Mouse (Mus musculus) heart, embryonic 13.5 days (tissue): ENCODE results near the gene Stub1. TPM values are rescaled to one million over a fixed set of nuclear protein-coding genes. Genes with fewer than 3 reads are reported as not detected.

Experiments
- ATAC-seq: fragments of 200-750 bp; cut with Nextera tagmentation; 2 replicates; pipeline ENCODE4 v1.8.0; 2017; ENCODE audit warnings: moderate TSS enrichment; ENCODE audit not compliant: insufficient number of reproducible peaks, low FRiP score, low TSS enrichment; ENCODE audit errors: extremely low read depth
- H3K27ac ChIP-seq: fragments of 300-500 bp; sonication (generic); replicated peaks from 2 replicates; pipeline ENCODE4 v1.5.1; 2015; ENCODE audit warnings: moderate library complexity, mild to moderate bottlenecking, inconsistent platforms
- H3K27me3 ChIP-seq: fragments of 300-500 bp; sonication (generic); replicated peaks from 2 replicates; pipeline ENCODE4 v1.6.1; 2015; ENCODE audit warnings: mild to moderate bottlenecking, inconsistent platforms
- H3K36me3 ChIP-seq: fragments of 300-500 bp; sonication (generic); 2 replicates; pipeline ENCODE4 v1.6.1; 2015; ENCODE audit warnings: mild to moderate bottlenecking, inconsistent platforms
- H3K4me1 ChIP-seq: fragments of 300-500 bp; sonication (generic); 2 replicates; pipeline ENCODE4 v1.6.1; 2015; ENCODE audit warnings: inconsistent platforms
- H3K4me2 ChIP-seq: fragments of 300-500 bp; sonication (generic); 2 replicates; pipeline ENCODE4 v1.6.1; 2015; ENCODE audit warnings: inconsistent platforms, mild to moderate bottlenecking, moderate library complexity
- H3K4me3 ChIP-seq: fragments of 300-500 bp; sonication (generic); 2 replicates; pipeline ENCODE4 v1.5.1; 2015; ENCODE audit warnings: moderate library complexity, mild to moderate bottlenecking, inconsistent platforms
- H3K9ac ChIP-seq: fragments of 300-500 bp; sonication (generic); 2 replicates; pipeline ENCODE4 v1.6.1; 2015; ENCODE audit warnings: inconsistent platforms, mild to moderate bottlenecking, moderate library complexity
- H3K9me3 ChIP-seq: fragments of 300-500 bp; sonication (generic); 2 replicates; pipeline ENCODE4 v1.6.1; 2016; ENCODE audit warnings: inconsistent platforms
- WGBS: fragments of 180-500 bp; shearing (Covaris S2); methylation state at CpG from one replicate; pipeline ENCODE4 v1.1.7; 2015; ENCODE audit warnings: mixed read lengths; 5-methylcytosine and 5-hydroxymethylcytosine counted together
- polyA plus RNA-seq: library from polyadenylated mRNA; unstranded; fragments of >200 nt; fragmentation: Nextera tagmentation; extraction: Ambion mirVana; gene quantifications from 2 replicates; pipeline ENCODE4 v1.2.1, GENCODE M21; 2015

The Stub1 gene
- polyA plus RNA-seq, 1 experiment from 2014 or later: 287 TPM

DNA sequence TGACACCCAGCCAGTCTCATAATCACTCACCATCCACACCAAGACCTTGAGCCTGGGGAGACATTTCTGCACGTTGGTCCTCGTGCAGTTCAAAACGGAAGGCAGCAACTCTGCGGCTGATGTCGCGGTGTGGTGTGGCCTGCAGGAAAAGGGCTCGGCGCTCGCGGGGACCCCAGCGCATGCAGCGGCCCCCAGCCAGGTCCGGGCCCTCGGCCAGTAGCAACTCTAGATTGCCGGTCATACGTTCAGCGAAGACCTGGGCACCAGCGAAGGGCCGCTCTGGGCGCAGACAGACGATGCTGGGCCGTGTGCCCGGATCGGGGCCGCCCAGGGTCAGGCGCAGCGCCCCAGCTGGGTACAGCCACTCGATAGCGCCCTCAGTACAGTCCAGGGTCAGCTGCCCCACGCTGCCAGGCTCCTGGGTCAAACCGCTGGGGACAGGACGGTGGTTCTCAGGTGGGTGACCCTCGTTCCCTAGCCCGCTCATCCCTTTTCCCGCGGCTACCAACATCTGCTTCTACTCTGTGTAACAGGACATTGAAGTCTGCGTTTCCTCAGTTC is 36.9 kb downstream of the Stub1 start:
- ATAC-seq: no peak
- H3K9me3 ChIP-seq: no peaks in the 10 kb centered on the region
- H3K4me2 ChIP-seq: peak overlapping the region; percentile 97
- no peaks in the 10 kb centered on the region; the same call in 1 of the 2 replicates for H3K27me3 ChIP-seq
- peak overlapping the region; percentile 77 for H3K4me3 ChIP-seq
- no peak overlapping the region for H3K27ac ChIP-seq
- peak overlapping the region; percentile 85 for H3K9ac ChIP-seq
- no peaks in the 10 kb centered on the region for H3K36me3 ChIP-seq
- 3% methylated on average over 37 of the region's 37 CpGs for WGBS
- peaks cover 44% of the 10 kb centered on the region for H3K4me1 ChIP-seq

DNA sequence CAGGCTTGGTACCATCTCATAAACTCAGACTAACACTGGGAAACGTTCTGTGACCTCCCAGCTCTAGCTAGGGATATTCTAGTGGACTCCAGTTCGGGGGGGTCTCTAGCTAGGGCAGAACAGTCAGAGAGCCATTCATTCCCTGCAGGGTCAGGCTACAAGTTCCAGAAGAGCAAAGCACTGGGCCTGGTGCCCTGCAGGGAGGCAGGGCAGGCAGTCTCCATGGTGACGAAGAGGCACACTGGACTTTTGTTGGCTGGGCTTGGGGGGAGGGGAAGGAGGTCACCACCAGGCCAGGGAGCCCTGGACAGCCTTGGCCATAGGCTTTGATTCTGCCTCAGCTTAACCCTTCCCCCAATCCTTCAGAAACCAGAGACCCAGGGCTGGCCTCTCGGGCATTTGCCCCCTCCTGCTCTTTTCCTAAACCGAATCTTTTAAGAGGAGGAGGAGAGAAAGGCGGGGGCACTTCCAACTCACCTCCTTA is 37.6 kb downstream of the Stub1 start, which contains the start of gene AC134908.4:
TSS of gene AC134908.4 (minus strand) at position 51 of the 484 bp plus-strand sequence.
- H3K4me1 ChIP-seq: peaks cover 51% of the 10 kb centered on the region
- H3K4me3 ChIP-seq: peak within 1 kb of the TSS; percentile 77
- ATAC-seq: no peak
- no peaks in the 10 kb centered on the region for H3K9me3 ChIP-seq
- no peaks in the 10 kb centered on the region for H3K27me3 ChIP-seq
- peak within 1 kb of the TSS; percentile 85 for H3K9ac ChIP-seq
- H3K36me3 ChIP-seq: no peaks in the 10 kb centered on the region
- H3K27ac ChIP-seq: no peak within 1 kb of the TSS
- 21% methylated on average over 6 of the region's 6 CpGs for whole genome bisulfite sequencing
- peak within 1 kb of the TSS; percentile 97 for H3K4me2 ChIP-seq

DNA sequence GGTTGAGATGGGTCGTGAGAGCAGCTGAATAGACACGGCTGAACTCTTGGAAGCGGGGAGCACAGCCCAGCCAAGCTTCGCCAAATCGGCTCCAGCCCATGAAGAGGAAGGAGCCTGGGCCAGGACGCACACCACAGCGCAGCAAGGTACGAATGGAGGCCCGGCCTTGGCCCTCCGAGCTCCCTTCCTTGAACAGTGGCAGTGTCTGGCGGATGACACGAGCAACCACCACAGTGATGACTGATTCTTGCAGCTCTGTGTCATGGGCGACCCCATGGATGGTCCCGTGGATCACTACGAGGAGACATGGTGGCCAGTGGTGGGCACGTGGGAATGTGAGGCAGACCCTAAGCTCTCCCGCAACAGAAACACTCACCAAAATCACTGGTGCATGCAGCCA is 38.2 kb downstream of the Stub1 start:
- Histone ChIP-seq H3K4me2 (peak overlapping the region; percentile 97), H3K4me1 (peaks cover 53% of the 10 kb centered on the region), H3K36me3 (peaks cover 5% of the 10 kb centered on the region), H3K27me3 (no peaks in the 10 kb centered on the region), H3K9ac (peak overlapping the region; percentile 85; the same call in 1 of the 2 replicates), H3K9me3 (no peaks in the 10 kb centered on the region), H3K27ac (no peak overlapping the region), H3K4me3 (no peak overlapping the region)
- WGBS: 83% methylated on average over 17 of the region's 17 CpGs
- ATAC-seq: no peak

DNA sequence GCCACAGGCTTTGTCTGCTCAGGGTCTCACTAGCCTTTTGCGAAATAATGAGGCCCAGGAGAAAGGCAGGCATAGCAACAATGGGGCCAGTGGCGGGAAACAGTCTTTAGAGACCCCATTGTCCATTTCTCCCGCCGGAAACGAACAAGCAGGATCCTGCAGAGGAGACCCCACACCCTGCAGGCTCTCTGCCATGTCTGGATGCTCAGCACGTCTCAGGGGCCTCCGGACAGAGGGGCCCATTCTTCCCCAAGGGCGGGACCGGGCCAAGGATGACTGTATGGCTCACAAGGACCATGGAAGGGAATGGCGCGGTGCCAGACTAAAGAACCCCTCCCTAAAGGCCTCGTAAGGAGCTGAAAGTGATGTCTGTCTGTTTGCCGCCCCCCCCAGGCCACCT is 39.0 kb downstream of the Stub1 start:
- Histone ChIP-seq H3K4me2 (no peak overlapping the region), H3K4me1 (peaks cover 53% of the 10 kb centered on the region), H3K9ac (no peak overlapping the region), H3K9me3 (no peaks in the 10 kb centered on the region), H3K27me3 (no peaks in the 10 kb centered on the region), H3K36me3 (peaks cover 13% of the 10 kb centered on the region), H3K27ac (no peak overlapping the region), H3K4me3 (no peak overlapping the region)
- WGBS: 77% methylated on average over 13 of the region's 13 CpGs
- ATAC-seq: no peak

DNA sequence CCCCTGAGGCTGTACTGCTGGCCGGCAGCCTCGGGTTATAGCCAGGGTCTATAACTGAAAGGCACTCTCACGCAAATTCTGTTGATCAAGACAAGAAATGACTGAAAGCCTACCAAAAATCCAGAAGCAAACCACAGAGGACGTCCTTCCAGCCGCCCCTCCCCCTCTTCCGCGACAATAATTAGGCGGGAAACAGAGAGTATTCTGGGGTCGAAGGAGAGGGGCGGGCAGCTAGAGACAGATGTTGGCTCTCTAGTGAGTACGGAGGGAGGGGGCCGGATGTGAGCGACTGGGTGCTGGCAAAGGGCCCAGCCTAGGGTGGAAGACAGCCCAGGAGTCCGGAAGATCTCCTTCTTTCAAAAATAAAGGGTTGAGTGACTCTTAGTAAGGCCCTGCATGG is 40.6 kb downstream of the Stub1 start, which contains the start of gene Fam173a:
TSS of gene Fam173a (minus strand) at position 287 of the 400 bp plus-strand sequence.
- WGBS: 1% methylated on average over 14 of the region's 14 CpGs
- Histone ChIP-seq H3K9ac (peak within 1 kb of the TSS; percentile 86), H3K36me3 (peaks cover 27% of the 10 kb centered on the region), H3K27me3 (no peaks in the 10 kb centered on the region), H3K4me3 (peak within 1 kb of the TSS; percentile 79), H3K4me1 (peaks cover 53% of the 10 kb centered on the region), H3K4me2 (peak within 1 kb of the TSS; percentile 90), H3K27ac (peak within 1 kb of the TSS; percentile 96), H3K9me3 (no peaks in the 10 kb centered on the region)
- ATAC-seq: peak; percentile 54; the same call in 1 of the 2 replicates

DNA sequence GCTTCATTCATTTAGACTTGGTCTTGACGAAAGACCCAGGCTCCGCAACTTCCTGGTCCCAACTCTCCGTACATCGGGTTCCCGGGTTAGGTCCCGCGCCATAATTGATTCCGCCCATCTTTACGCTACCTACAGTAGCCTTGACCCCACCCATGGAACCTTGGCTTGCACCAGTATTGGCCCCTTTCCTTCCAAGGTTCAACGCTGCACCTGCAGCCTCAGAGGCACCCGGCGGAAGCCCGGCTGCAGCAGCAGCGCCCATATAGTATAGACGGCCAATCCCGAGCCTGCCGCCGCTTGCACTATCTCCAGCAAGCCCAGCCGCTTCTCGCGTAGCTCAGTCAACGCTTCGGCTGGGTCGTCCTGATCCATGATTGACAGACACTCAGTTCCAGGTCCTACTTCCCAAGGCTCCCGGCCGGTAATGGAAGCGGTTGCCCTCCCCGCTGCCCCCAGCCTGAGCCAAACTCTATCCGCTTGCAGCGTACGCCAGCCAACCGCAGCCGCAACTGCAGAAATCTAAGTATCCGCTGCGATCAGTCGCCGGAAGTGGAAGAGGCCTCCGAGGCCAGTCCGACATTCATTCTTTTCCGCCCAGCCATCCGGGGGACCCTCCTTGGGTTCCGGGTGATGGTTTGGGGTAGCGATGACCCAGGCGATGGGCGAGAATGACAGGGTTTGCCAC is 41.2 kb downstream of the Stub1 start:
- Histone ChIP-seq H3K27me3 (no peaks in the 10 kb centered on the region), H3K27ac (peak overlapping the region; percentile 96), H3K9ac (peak overlapping the region; percentile 86), H3K36me3 (peaks cover 32% of the 10 kb centered on the region), H3K9me3 (no peaks in the 10 kb centered on the region), H3K4me3 (peak overlapping the region; percentile 79), H3K4me2 (peak overlapping the region; percentile 90), H3K4me1 (peaks cover 47% of the 10 kb centered on the region)
- ATAC-seq: 0 out of 2 replicates have a peak, but pooled peaks have one; percentile 29
- WGBS: under 1% methylated on average over 45 of the region's 45 CpGs

DNA sequence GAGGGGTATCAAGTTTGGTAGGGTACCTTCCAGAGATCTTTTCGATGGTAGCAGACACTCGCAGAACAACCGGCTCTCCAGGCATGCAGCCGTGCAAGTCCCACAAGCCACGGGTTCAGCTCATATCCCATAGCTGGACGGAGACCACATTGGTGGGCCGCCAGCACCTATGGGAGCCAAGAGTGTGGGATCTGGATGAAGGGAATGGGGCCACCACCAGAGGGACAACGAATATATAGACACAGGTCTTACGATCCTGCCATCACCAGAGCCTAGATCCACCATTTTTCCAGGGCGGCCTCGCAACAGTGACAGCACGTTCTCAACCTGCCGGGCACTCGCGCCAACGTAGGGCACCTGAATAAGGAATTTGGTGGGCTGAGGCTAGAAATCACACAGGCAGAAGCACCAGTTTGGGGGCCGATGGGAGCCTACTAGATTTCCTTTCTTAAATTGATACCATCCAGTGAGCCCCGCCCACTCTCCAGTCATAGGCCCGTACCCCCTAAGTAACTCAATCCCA is 41.8 kb downstream of the Stub1 start:
- Histone ChIP-seq H3K9me3 (no peaks in the 10 kb centered on the region), H3K36me3 (peaks cover 32% of the 10 kb centered on the region), H3K27me3 (no peaks in the 10 kb centered on the region), H3K9ac (peak overlapping the region; percentile 86), H3K27ac (peak overlapping the region; percentile 96), H3K4me2 (peak overlapping the region; percentile 90), H3K4me3 (peak overlapping the region; percentile 79), H3K4me1 (peaks cover 45% of the 10 kb centered on the region)
- no peak for ATAC-seq
- WGBS: 30% methylated on average over 19 of the region's 19 CpGs

DNA sequence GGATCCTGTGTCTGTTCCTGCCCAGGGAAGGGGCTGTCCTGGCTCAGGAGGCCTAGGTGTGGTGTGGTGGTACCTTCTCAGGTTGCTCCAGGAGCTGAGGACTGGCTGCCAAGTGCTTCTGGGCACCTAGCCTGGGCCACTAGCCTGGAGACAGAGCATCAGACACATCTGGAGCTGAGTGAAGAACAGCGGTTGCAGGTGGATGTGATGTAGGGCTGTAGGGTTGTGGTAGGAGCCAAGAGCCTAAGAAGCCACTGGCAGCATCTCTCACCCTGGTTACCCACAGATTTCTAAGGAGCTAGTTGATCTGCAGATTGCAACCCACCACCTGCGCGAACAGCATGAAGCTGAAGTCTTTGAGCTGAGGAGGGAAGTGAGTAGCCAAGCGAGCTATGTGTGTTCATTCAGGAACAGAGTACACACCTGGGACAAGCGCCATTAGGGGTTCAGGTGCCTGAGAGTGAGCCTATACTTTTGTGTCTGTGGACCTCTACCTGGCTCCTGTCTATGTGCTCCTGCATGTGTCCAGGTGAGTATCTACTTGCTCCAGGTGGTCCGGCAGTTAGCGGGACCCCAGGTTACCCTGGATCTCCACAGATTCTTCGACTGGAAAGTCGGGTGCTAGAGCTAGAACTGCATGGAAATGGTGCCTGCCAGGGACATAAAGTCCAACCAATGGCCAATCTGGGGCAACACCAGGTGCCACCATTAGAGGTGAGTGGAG is 46.3 kb downstream of the Stub1 start:
- Histone ChIP-seq H3K4me3 (no peak overlapping the region), H3K9ac (no peak overlapping the region), H3K27ac (no peak overlapping the region), H3K27me3 (no peaks in the 10 kb centered on the region), H3K9me3 (no peaks in the 10 kb centered on the region), H3K4me1 (peaks cover 43% of the 10 kb centered on the region), H3K36me3 (peaks cover 55% of the 10 kb centered on the region), H3K4me2 (no peak overlapping the region)
- 85% methylated on average over 9 of the region's 9 CpGs for WGBS
- no peak for ATAC-seq

DNA sequence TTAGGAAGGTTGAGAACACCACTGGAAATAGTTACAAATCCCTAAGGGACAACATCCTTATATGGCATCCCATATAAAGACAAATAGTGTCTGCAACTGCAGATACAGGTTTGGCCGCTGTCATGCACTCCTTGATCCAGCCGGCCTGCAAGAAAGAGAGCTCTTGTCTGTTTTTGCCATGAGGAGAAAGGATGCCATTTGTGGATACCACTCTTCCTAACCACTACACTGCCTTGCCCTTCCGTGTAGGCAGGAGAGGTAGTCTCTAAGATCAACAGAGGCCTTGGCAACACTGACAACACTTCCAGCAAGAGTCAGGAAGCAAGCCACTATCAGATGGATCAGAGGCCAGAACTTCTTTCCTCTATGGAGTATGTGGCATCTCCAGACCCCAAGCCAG is 46.9 kb downstream of the Stub1 start, which contains the start of gene Ccdc78:
TSS of gene Ccdc78 (plus strand) at position 301 of the 400 bp plus-strand sequence.
- peaks cover 62% of the 10 kb centered on the region for H3K36me3 ChIP-seq
- no peak for ATAC-seq

DNA sequence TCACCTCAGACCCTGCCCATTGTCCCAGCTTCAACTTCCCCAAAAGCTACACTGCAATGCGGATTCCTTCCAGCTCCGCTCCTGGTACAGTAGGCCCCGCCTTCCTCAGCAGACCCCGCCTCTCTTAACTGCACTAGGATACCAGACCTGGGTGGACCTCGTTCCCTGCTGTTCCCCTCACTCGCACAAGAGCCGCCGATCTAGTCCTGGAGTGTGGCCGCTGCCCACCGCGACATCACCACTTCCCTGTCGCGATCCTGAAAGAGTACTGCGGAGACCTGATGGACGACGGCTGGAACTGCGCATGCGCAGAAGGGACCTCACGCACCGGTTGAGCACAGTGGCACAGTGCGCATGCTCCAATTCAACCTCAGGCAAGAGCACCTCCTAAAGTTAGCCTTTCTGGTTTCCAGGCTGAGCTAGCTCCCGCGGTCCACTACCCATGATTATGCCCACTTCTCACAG is 47.9 kb downstream of the Stub1 start, which contains the start of gene Haghl:
TSS of gene Haghl (minus strand) at position 393 of the 465 bp plus-strand sequence.
- Histone ChIP-seq H3K27ac (peak within 1 kb of the TSS; percentile 93), H3K9me3 (no peaks in the 10 kb centered on the region), H3K27me3 (no peaks in the 10 kb centered on the region), H3K36me3 (peaks cover 68% of the 10 kb centered on the region), H3K4me1 (peaks cover 31% of the 10 kb centered on the region), H3K4me2 (peak within 1 kb of the TSS; percentile 94), H3K9ac (peak within 1 kb of the TSS; percentile 90), H3K4me3 (peak within 1 kb of the TSS; percentile 79)
- peak; percentile 71 for ATAC-seq
- WGBS: under 1% methylated on average over 23 of the region's 23 CpGs

More for the DNA sequence above, 46.9 kb downstream of the Stub1 start, which contains the start of gene Ccdc78:
- Histone ChIP-seq H3K27ac (peak within 1 kb of the TSS; percentile 93), H3K4me3 (peak within 1 kb of the TSS; percentile 79), H3K27me3 (no peaks in the 10 kb centered on the region), H3K4me1 (peaks cover 39% of the 10 kb centered on the region), H3K9me3 (no peaks in the 10 kb centered on the region), H3K9ac (peak within 1 kb of the TSS; percentile 90), H3K4me2 (peak within 1 kb of the TSS; percentile 94)
- 65% methylated on average over 3 of the region's 3 CpGs for WGBS
